Mouse (Mus musculus): ENCODE measurements around the gene Dctn5. TPM values are rescaled to one million over a fixed set of nuclear protein-coding genes. Genes with fewer than 3 reads are reported as not detected.

The Dctn5 gene
- 37.4 and 37.7 TPM in 2 replicates for polyA plus RNA-seq (2012; rRNA removed)

DNA sequence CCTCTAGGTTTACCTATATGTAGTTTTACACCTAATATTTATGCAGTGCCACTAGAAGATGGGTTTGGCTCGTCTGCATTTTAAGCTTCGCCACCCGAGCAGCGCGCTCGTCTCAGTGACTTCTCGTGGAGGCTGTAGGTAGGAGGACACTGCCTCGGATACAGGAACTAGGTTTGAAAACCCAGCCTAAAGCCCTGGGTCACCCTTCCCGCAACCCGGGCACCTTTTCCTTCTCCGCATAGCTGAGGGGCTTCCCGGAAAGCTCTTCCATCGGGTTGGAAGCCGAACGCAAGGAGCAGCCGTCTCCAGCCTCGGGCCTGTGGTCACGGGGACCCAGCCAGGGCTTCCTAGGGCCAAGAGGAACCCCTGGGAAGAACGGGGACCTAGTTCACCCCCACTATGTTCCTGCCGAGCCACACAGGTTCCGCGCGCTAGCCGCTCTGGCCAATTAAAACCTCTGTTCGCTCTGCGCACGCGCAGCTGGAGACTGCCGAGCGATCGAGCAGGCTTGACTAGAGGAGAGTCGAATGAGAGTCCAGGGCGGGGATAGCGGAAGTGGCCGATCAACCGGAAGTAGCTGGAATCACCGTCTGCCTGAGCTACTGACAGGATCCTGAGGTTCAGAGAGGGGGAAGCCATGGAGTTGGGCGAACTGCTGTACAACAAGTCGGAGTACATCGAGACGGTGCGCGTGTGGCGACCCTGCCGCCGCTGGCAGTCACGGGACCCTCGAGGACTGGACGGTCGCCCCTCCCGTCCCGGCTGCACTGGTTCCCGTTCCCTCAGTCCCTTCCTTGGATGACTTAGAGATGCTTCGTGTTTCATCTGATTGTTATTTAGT lies at the start of gene Dctn5, which contains the start of gene Palb2:
Gene Dctn5 (plus strand): TSS at position 545 of the 841 bp plus-strand sequence.
Gene Palb2 (minus strand): TSS at position 489 of the 841 bp plus-strand sequence.

DNA sequence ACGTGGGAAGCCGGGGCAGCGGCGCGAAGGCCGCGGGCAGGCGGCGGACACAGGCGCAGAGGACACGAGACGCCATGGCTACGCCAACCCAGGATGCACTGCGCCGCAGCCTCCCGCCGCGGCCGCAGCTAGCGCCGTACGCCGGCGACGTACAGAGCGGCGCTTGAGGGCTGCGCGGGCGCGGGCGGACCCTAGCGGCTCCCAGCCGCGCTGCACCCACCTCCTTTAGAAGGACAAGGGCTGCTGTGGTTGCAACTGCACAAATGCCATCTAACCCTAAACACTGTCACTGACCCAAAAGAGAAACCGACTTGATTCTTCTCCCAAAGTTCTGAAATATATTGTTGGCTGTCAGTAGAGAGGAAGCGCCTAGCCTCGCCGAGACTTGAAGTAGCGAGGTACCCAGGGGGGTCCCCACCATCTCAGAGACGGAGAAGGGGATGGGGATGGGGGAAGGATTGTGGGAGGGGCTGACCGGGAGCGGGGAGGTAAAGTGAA lies 31.0 kb upstream of the Dctn5 start, which contains the start of gene Ndufab1:
Gene Ndufab1 (minus strand): TSS at position 140 of the 498 bp plus-strand sequence.

DNA sequence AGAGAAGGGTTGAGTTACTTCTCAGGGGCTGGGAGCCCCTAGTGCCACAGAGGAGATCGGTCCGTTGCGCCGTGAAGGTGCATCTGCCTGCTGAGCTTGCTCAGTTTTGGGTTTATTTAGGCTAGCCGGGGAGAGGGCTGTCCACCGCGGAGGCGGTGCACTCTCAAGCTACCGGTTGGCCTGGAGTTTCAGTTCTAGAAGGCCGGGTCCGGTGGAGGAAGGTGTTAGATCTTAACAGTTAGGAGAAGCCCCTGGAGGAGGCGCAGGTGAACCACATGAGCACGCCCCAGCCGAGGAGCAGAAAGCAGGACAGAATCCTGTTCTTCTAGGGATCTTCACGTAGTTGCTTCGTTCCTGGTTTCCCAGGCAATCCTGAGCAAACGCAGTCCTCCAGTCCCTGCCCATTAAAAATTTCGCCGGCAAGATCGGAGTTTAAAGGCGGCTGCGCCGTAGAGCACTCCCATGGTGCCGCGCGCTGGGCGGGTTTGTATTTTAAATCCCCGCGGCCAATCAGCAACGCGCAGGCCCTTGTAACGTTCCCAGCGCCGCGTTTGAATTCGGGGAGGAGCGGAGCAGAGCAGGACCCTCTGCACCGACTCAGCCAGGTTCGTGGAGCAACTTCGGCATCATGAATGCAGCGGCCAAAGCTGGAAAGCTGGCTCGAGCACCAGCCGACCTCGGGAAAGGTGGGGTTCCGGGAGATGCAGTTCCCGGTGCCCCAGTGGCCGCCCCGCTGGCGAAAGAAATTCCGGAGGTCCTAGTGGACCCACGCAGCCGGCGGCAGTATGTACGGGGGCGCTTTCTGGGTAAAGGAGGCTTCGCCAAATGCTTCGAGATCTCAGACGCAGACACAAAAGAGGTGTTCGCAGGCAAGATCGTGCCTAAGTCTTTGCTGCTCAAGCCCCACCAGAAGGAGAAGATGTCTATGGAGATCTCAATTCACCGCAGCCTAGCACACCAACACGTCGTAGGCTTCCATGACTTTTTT lies 26.4 kb downstream of the Dctn5 start, which contains the start of gene Plk1:
Gene Plk1 (plus strand): TSS at position 525 of the 988 bp plus-strand sequence.

GRCm38 (mm10) chr7:122186043-122186442 lies 53.2 kb downstream of the Dctn5 start, which contains the start of gene Ern2:
Gene Ern2, minus strand, starts transcription at chr7:122186207.

Other genes with a start within 250 kb of the Dctn5 start
- 6.8 and 8.2 TPM in 2 replicates for gene Cog7, start 151.3 kb upstream of the Dctn5 start, polyA plus RNA-seq (2012; rRNA removed)
- gene Gga2, start 111.8 kb upstream of the Dctn5 start, polyA plus RNA-seq (2012; rRNA removed), result 17.7 and 23.9 TPM in 2 replicates
- 11.9 and 12.6 TPM in 2 replicates for gene Ubfd1, start 65.9 kb upstream of the Dctn5 start, polyA plus RNA-seq (2012; rRNA removed)
- 6.4 and 7.1 TPM in 2 replicates for gene Ears2, start 65.8 kb upstream of the Dctn5 start, polyA plus RNA-seq (2012; rRNA removed)
- 75.8 and 95.0 TPM in 2 replicates for gene Ndufab1, start 31.2 kb upstream of the Dctn5 start, polyA plus RNA-seq (2012; rRNA removed)
- gene Palb2, start 56 bp upstream of the Dctn5 start, polyA plus RNA-seq (2012; rRNA removed), result 4.6 and 5.0 TPM in 2 replicates
- gene Plk1, start 26.4 kb downstream of the Dctn5 start, polyA plus RNA-seq (2012; rRNA removed), result 24.3 and 26.6 TPM in 2 replicates
- 0.01 TPM in 2 replicates for gene Ern2, start 53.2 kb downstream of the Dctn5 start, polyA plus RNA-seq (2012; rRNA removed)
- 4.4 and 5.4 TPM in 2 replicates for gene Chp2, start 86.5 kb downstream of the Dctn5 start, polyA plus RNA-seq (2012; rRNA removed)
- gene Prkcb, start 155.7 kb downstream of the Dctn5 start, polyA plus RNA-seq (2012; rRNA removed), result 5.6 and 6.2 TPM in 2 replicates